Mouse (Mus musculus) liver, adult 2 months (tissue): ENCODE results near the gene Tnf. TPM values are rescaled to one million over a fixed set of nuclear protein-coding genes. Genes with fewer than 3 reads are reported as not detected.
A peak's percentile ranks its signal among the peaks of the same experiment; 100 is the strongest.

Experiments
- DNase-seq: peaks from one replicate; pipeline ENCODE4 v3.0.0-alpha.2; 2011; ENCODE audit warnings: low read depth, low spot score; ENCODE audit errors: extremely low read depth
- H3K27ac ChIP-seq: fragments of 200-500 bp; replicated peaks from 2 replicates; pipeline ENCODE4 v1.5.1; 2012; ENCODE audit warnings: low read depth, mild to moderate bottlenecking, control low read depth, inconsistent platforms, low read length; ENCODE audit not compliant: insufficient read depth
- H3K27me3 ChIP-seq: fragments of 200-500 bp; 2 replicates; pipeline ENCODE4 v1.6.1; 2012; ENCODE audit warnings: mild to moderate bottlenecking, moderate library complexity, low read length, inconsistent platforms; ENCODE audit not compliant: control insufficient read depth, insufficient read depth
- H3K36me3 ChIP-seq: fragments of 200-500 bp; 2 replicates; pipeline ENCODE4 v1.6.1; 2012; ENCODE audit warnings: low read length, inconsistent platforms; ENCODE audit not compliant: control insufficient read depth, insufficient read depth
- H3K4me1 ChIP-seq: fragments of 200-500 bp; 2 replicates; pipeline ENCODE4 v1.6.1; 2011; ENCODE audit warnings: low read length; ENCODE audit not compliant: control insufficient read depth, insufficient read depth
- H3K4me3 ChIP-seq: fragments of 200-500 bp; 2 replicates; pipeline ENCODE4 v1.5.1; 2011; ENCODE audit warnings: low read depth, mild to moderate bottlenecking, control low read depth, low read length, moderate library complexity; ENCODE audit not compliant: insufficient read depth
- H3K79me2 ChIP-seq: fragments of 200-500 bp; 2 replicates; pipeline ENCODE4 v1.6.1; 2012; ENCODE audit warnings: inconsistent platforms, mild to moderate bottlenecking, low read length, moderate library complexity; ENCODE audit not compliant: control insufficient read depth, insufficient read depth
- H3K9ac ChIP-seq: fragments of 200-500 bp; 2 replicates; pipeline ENCODE4 v1.6.1; 2012; ENCODE audit warnings: low read depth, mild to moderate bottlenecking, control low read depth, inconsistent platforms, low read length
- CTCF ChIP-seq: fragments of 200-500 bp; IDR thresholded peaks from 2 replicates; pipeline ENCODE4 v1.5.1; 2011; ENCODE audit warnings: low read depth, low read length, control low read depth
- POLR2A ChIP-seq: fragments of 200-500 bp; IDR thresholded peaks from 2 replicates; pipeline ENCODE4 v1.6.1; 2011; ENCODE audit warnings: low read length, control low read depth; ENCODE audit not compliant: insufficient read depth; ENCODE audit errors: extremely low read depth
- WGBS: fragments of 180-500 bp; shearing (Covaris S2); methylation state at CpG from one replicate; pipeline ENCODE4 v1.1.7; 2018; 5-methylcytosine and 5-hydroxymethylcytosine counted together
- polyA plus RNA-seq: library from polyadenylated mRNA; depleted of rRNA; stranded (reverse); fragments of >200 nt; gene quantifications from 2 replicates; pipeline ENCODE4 v1.2.3, GENCODE M21; 2012
- total RNA-seq: library from RNA; depleted of rRNA; stranded (reverse); fragments of >200 nt; gene quantifications from 2 replicates; pipeline ENCODE4 v1.2.3, GENCODE M21; 2014

Tnf gene
- total and polyA plus RNA-seq, 2 experiments = 0.15 TPM; not detected in 1

DNA sequence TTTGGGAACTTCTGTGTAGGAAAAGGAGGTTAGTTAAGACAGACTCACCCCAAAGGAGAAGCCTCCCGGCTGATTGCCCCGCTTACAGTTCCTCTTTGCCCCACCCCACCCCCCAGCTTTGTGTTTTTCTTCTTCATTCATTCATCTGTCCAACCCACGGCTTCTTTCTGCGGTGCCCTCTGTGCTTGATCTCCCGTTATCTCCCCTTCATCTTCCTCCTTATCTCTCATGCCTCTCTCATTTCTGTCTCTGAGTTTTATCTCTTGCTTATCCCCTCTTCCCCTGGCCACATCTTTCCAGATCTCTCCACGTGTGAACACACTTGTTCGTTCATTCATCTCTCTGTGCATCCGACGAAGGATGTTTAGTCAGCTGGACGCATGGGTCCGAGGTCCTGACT is 679 bp downstream of the Tnf start:
- no peak for DNase-seq
- Histone ChIP-seq H3K27me3 (no peaks in the 10 kb centered on the region; the same call in 1 of the 2 replicates), H3K79me2 (no peaks in the 10 kb centered on the region), H3K9ac (no peak overlapping the region), H3K27ac (no peak overlapping the region), H3K4me1 (no peaks in the 10 kb centered on the region), H3K4me3 (peak overlapping the region; percentile 24), H3K36me3 (no peaks in the 10 kb centered on the region)
- TF ChIP-seq CTCF (no peak), POLR2A (no peak)
- 50% methylated on average over 11 of the region's 11 CpGs for WGBS

DNA sequence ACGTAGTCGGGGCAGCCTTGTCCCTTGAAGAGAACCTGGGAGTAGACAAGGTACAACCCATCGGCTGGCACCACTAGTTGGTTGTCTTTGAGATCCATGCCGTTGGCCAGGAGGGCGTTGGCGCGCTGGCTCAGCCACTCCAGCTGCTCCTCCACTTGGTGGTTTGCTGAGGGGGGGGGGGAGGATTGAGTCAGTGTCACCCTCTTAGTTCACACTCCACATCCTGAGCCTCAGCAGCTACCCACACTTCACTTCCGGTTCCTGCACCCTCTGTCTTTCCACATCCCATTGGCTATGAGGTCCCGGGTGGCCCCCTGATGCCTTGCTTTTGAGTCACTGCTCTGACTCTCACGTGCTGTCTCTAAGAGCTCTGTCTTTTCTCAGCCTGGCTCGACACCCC is 1.4 kb downstream of the Tnf start:
- no peak for DNase-seq
- Histone ChIP-seq H3K79me2 (no peaks in the 10 kb centered on the region), H3K27ac (0 out of 2 replicates have a peak overlapping the region, but pooled peaks have one; percentile 12), H3K27me3 (peaks cover 4% of the 10 kb centered on the region; the same call in 1 of the 2 replicates), H3K4me1 (peaks cover 3% of the 10 kb centered on the region; the same call in 1 of the 2 replicates), H3K36me3 (no peaks in the 10 kb centered on the region), H3K9ac (no peak overlapping the region), H3K4me3 (no peak overlapping the region)
- no peak for TF ChIP-seq CTCF
- TF ChIP-seq POLR2A = no peak
- WGBS = 74% methylated on average over 11 of the region's 11 CpGs

DNA sequence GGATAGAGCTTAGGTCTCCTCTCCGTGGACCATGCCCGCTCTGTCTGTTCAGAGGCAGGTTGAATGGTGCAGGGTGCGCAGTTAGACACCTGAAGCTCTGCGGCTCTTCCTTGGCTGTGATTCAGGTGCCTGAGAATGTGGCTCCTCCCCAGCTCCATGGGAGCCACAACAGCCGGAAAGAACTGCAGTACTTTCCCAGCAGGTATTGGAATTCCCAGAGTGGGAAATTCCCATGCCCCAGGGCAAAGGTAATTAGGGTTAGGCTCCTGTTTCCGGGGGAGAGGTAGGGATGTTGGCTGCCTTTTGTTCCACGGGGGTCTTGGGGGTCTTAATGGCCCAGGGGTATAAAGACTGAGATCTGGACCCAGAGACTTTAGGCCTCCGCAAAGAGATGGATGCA is 2.9 kb downstream of the Tnf start:
- Histone ChIP-seq H3K9ac (no peak overlapping the region), H3K4me1 (peaks cover 3% of the 10 kb centered on the region; the same call in 1 of the 2 replicates), H3K79me2 (no peaks in the 10 kb centered on the region), H3K27me3 (peaks cover 8% of the 10 kb centered on the region; the same call in 1 of the 2 replicates), H3K4me3 (no peak overlapping the region), H3K27ac (no peak overlapping the region), H3K36me3 (no peaks in the 10 kb centered on the region)
- TF ChIP-seq POLR2A (no peak), CTCF (no peak)
- 46% methylated on average over 8 of the region's 8 CpGs for WGBS
- DNase-seq = no peak

DNA sequence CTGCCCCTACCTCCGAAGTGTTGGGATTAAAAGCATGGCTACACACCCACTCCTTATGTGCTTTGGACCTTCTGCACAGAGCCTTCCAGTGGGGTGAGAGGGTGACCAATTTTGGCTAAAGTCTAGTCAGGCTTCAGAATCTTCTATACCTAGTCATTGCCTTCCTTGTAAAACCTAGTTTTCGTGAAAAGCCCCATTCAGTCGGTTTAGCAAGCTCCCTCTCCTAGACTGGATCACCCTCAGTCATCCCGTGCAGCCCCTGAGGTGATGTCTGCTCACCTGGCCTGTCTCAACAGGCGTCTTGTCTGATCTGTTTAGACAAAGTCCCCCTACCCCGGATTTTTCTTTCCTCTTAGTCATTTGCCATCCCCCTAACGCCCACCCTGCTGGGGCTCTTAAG is 3.8 kb downstream of the Tnf start:
- Histone ChIP-seq H3K4me1 (peaks cover 3% of the 10 kb centered on the region; the same call in 1 of the 2 replicates), H3K9ac (no peak overlapping the region), H3K4me3 (no peak overlapping the region), H3K27me3 (peaks cover 8% of the 10 kb centered on the region; the same call in 1 of the 2 replicates), H3K79me2 (no peaks in the 10 kb centered on the region), H3K27ac (no peak overlapping the region), H3K36me3 (no peaks in the 10 kb centered on the region)
- WGBS = 66% methylated on average over 7 of the region's 7 CpGs
- TF ChIP-seq POLR2A (no peak), CTCF (no peak)
- no peak for DNase-seq

DNA sequence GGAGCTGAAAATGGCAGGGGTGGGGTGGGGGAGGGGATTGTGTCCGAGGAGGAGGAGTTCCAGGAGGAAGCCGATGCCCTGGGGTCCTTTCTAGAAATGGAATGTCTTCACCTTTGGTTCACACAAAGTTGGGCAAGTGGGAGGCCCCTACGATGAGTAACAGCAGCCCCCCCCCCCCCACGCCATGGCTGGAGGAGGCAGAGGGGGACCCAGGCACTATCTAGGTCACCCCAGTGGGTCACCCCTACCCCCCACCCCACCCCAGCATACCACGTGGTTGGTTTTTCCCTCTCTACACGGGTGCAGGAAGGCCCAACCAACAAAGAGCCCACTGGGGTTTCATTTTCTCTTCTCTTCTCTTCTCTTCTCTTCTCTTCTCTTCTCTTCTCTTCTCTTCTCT is 4.7 kb downstream of the Tnf start:
- no peak for DNase-seq
- no peak overlapping the region for H3K4me3 ChIP-seq
- H3K79me2 ChIP-seq = no peaks in the 10 kb centered on the region
- peaks cover 8% of the 10 kb centered on the region; the same call in 1 of the 2 replicates for H3K27me3 ChIP-seq
- whole genome bisulfite sequencing = 44% methylated on average over 6 of the region's 6 CpGs
- peaks cover 3% of the 10 kb centered on the region; the same call in 1 of the 2 replicates for H3K4me1 ChIP-seq
- H3K9ac ChIP-seq = no peak overlapping the region
- H3K27ac ChIP-seq = no peak overlapping the region
- H3K36me3 ChIP-seq = no peaks in the 10 kb centered on the region
- no peak for TF ChIP-seq CTCF
- no peak for TF ChIP-seq POLR2A

DNA sequence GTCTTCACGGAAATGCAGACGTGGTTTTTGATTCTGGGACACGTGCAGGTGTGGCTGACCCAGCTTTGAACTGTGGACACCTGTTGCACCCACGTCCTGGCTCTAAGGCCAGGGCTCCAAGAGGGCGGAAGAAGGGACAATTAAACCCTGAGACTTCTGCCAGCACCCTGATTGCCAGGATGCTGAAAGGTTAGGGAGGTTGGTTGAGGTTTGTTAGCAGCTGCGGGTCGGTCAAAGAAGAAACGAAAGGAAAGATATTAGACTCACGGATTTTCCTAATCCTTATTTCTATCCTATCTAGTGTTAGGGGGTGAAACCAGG is 5.5 kb downstream of the Tnf start:
- 34% methylated on average over 9 of the region's 9 CpGs for WGBS
- H3K27me3 ChIP-seq = peaks cover 8% of the 10 kb centered on the region; the same call in 1 of the 2 replicates
- no peak overlapping the region for H3K27ac ChIP-seq

More for the DNA sequence above, 5.5 kb downstream of the Tnf start:
- Histone ChIP-seq H3K79me2 (no peaks in the 10 kb centered on the region), H3K4me1 (peaks cover 3% of the 10 kb centered on the region; the same call in 1 of the 2 replicates), H3K36me3 (no peaks in the 10 kb centered on the region), H3K4me3 (peak overlapping the region; percentile 69; the same call in 1 of the 2 replicates), H3K9ac (no peak overlapping the region)
- TF ChIP-seq CTCF (no peak), POLR2A (no peak)
- DNase-seq = no peak
